In the genomic region with DNA sequence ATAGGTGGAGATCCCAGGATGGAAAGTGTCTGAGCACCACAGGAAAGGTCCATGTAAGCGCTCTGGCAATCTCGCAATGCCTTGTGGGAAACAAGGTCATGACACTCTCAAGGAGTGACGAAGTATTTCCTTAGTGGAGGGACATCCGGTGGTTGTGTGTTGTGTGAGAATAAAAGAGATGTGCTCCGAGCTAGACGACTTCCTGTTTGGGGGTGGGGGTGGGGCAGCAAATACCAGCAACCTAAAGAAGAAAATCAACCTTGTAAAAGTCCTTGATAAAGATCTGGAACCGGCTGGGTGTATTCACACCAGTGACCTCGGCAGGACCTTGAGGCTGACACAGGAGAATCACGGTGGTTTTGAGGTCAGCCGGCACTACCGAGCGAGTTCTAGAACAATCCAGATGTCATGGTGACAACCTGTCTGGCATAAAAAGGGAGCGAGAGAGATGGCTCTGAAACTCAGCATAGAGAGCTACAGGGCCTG, we compare ENCODE assay signal across 11 mouse cellular contexts. TPM values are rescaled to one million over a fixed set of nuclear protein-coding genes. Genes with fewer than 3 reads are reported as not detected.
DNase-seq lines count a peak whose midpoint lies in the region; ATAC-seq and TF ChIP-seq lines count a peak whose summit lies in the region.
"Had no signal": no experiment of that assay in that cellular context is flagged by ENCODE, and none has a peak within 500 bp of the region (broad histone marks: within the 10 kb centered on the region; RNA-seq: fewer than 3 reads in every experiment).

No protein-coding gene starts in this region.

- H3K27me3 ChIP-seq in lung, postnatal 0 days (replicated peaks; ENCODE audit: insufficient read depth, low read length), result no peaks in the 10 kb centered on the region
- no peaks in the 10 kb centered on the region for H3K27me3 ChIP-seq in limb, embryonic 10.5 days (ENCODE audit: low read depth, poor library complexity, severe bottlenecking)
- H3K27me3 ChIP-seq: midbrain, embryonic 13.5 days had no signal

- DNase-seq in lung, postnatal 0 days (ENCODE audit: low spot score), result peak; percentile 36
- DNase-seq in lung, postnatal 36 days, result no peak
- no peak for DNase-seq in ES-E14 (ENCODE audit: low read depth, low spot score)
- DNase-seq in limb, embryonic 10.5 days (ENCODE audit: low spot score), result no peak
- DNase-seq in thymus, postnatal 25 days, result peak; percentile 67
- DNase-seq in urinary bladder, postnatal 36 days (ENCODE audit: low spot score in 2 of 2), result no peak
- DNase-seq in embryo, embryonic 9.5 days (ENCODE audit: extremely low spot score), result no peak

- TF ChIP-seq CTCF in lung, postnatal 0 days (IDR thresholded peaks at IDR 0.05), result no peak

- no peaks in the 10 kb centered on the region for H3K4me1 ChIP-seq in lung, postnatal 0 days (ENCODE audit: insufficient read depth, low read depth, low read length)
- peaks cover 5 to 14% of the 10 kb centered on the region in 2 experiments; a peak in 3 of 4 replicates for H3K4me1 ChIP-seq in ES-E14 (ENCODE audit: control insufficient read depth in 2 of 2, insufficient read depth in 2 of 2, low read length in 2 of 2, poor library complexity in 1 of 2)
- H3K4me1 ChIP-seq in limb, embryonic 10.5 days, result peaks cover 14% of the 10 kb centered on the region
- H3K4me1 ChIP-seq: midbrain, embryonic 13.5 days had no signal

- H3K9ac ChIP-seq in lung, postnatal 0 days (replicated peaks; ENCODE audit: low read depth), result no peak overlapping the region
- H3K9ac ChIP-seq in ES-E14 (ENCODE audit: insufficient read depth, low read depth, low read length, poor library complexity, severe bottlenecking), result peak overlapping the region; percentile 22; the same call in 1 of the 2 replicates
- H3K9ac ChIP-seq: midbrain, embryonic 13.5 days had no signal

- no peak overlapping the region for H3K4me3 ChIP-seq in lung, postnatal 0 days (ENCODE audit: low read depth, low read length)
- H3K4me3 ChIP-seq in ES-E14 (ENCODE audit: insufficient read depth in 1 of 2, low read depth in 1 of 2, low read length in 2 of 2, poor library complexity in 1 of 2, severe bottlenecking in 1 of 2), result peak overlapping the region; percentile 23 to 32; a peak in 3 of 4 replicates
- H3K4me3 ChIP-seq in limb, embryonic 10.5 days, result no peak overlapping the region
- H3K4me3 ChIP-seq: midbrain, embryonic 13.5 days had no signal

- H3K4me2 ChIP-seq in lung, postnatal 0 days (replicated peaks; ENCODE audit: low read depth, low read length), result no peak overlapping the region
- H3K4me2 ChIP-seq: midbrain, embryonic 13.5 days had no signal

- no peaks in the 10 kb centered on the region for H3K9me3 ChIP-seq in lung, postnatal 0 days (ENCODE audit: low read length)
- H3K9me3 ChIP-seq in ES-E14 (ENCODE audit: control insufficient read depth, insufficient read depth, low read depth, low read length), result no peaks in the 10 kb centered on the region
- no peaks in the 10 kb centered on the region for H3K9me3 ChIP-seq in limb, embryonic 10.5 days (replicated peaks)
- H3K9me3 ChIP-seq: midbrain, embryonic 13.5 days had no signal

- H3K36me3 ChIP-seq in lung, postnatal 0 days (ENCODE audit: insufficient read depth, low read length), result no peaks in the 10 kb centered on the region
- H3K36me3 ChIP-seq in ES-E14 (ENCODE audit: control insufficient read depth, insufficient read depth, low read length, poor library complexity, severe bottlenecking), result no peaks in the 10 kb centered on the region
- H3K36me3 ChIP-seq in limb, embryonic 10.5 days, result no peaks in the 10 kb centered on the region
- H3K36me3 ChIP-seq: midbrain, embryonic 13.5 days had no signal

- in situ Hi-C loops in ES-E14 (cut with MboI; ENCODE audit: low sequenced_read_pairs in 2 of 2, unreplicated experiment in 2 of 2), result no loop called here

- TF ChIP-seq EP300 in lung, postnatal 0 days (IDR thresholded peaks at IDR 0.05), result no peak

- ATAC-seq in lung, postnatal 0 days, result 0 out of 2 replicates have a peak, but pooled peaks have one; percentile 30
- ATAC-seq: midbrain, embryonic 13.5 days had no signal

- no peak overlapping the region for H3K27ac ChIP-seq in lung, postnatal 0 days (ENCODE audit: low read length)
- peak overlapping the region; percentile 83 for H3K27ac ChIP-seq in ES-E14 (ENCODE audit: insufficient read depth, low read depth, low read length, poor library complexity, severe bottlenecking)
- peak overlapping the region; percentile 30 for H3K27ac ChIP-seq in limb, embryonic 10.5 days
- H3K27ac ChIP-seq: midbrain, embryonic 13.5 days had no signal

- WGBS in lung, postnatal 0 days, result 43% methylated on average over 13 of the region's 13 CpGs
- 72% methylated on average over 13 of the region's 13 CpGs for WGBS in limb, embryonic 10.5 days

TF ChIP-seq in ES-E14, 5 proteins besides CTCF, POLR2A, EP300 and RAD21:
- TF ChIP-seq ZNF384 (IDR thresholded peaks at IDR 0.05; ENCODE audit: low read depth, low read length) (no peak), ZC3H11A (IDR thresholded peaks at IDR 0.05; ENCODE audit: borderline replicate concordance, low read depth, low read length) (no peak), MAFK (IDR thresholded peaks at IDR 0.05; ENCODE audit: insufficient read depth, low read depth, low read length) (no peak), CHD2 (IDR thresholded peaks at IDR 0.05; ENCODE audit: low read depth, low read length) (no peak), HCFC1 (IDR thresholded peaks at IDR 0.05; ENCODE audit: borderline replicate concordance, insufficient read depth, low read length) (no peak)

RNA-seq across cellular contexts. Expression of a gene that starts 23.0 kb away (rescaled TPM):
- not detected in 2 replicates for polyA plus RNA-seq in lung, postnatal 0 days (2015; fragmentation: Nextera tagmentation; extraction: Ambion mirVana)
- total RNA-seq in ES-E14 (2012; rRNA removed), result 0.98 and 2.4 TPM in 2 replicates
- polyA plus RNA-seq in limb, embryonic 10.5 days (2016; fragmentation: Nextera tagmentation; extraction: Ambion mirVana), result not detected in 2 replicates
- polyA plus RNA-seq: embryonic facial prominence, embryonic 11.5 days; heart, postnatal 0 days; kidney, embryonic 14.5 days; midbrain, embryonic 13.5 days had no signal

RNA-seq across cellular contexts. Expression of a gene that starts 51.3 kb away (rescaled TPM):
- 32.0 and 40.0 TPM in 2 replicates for polyA plus RNA-seq in lung, postnatal 0 days (2015; fragmentation: Nextera tagmentation; extraction: Ambion mirVana)
- total RNA-seq in ES-E14 (2012; rRNA removed), result 52.8 and 57.1 TPM in 2 replicates
- polyA plus RNA-seq in limb, embryonic 10.5 days (2016; fragmentation: Nextera tagmentation; extraction: Ambion mirVana), result 46.2 and 49.0 TPM in 2 replicates

Comparison
In these comparisons a context has a peak if more than half of its experiments do, and no peak if none do; other contexts are left out.
1. DNase-seq: peak in lung, postnatal 0 days (single experiment) and thymus, postnatal 25 days (single experiment); none in lung, postnatal 36 days (single experiment), ES-E14 (single experiment), limb, embryonic 10.5 days (single experiment), urinary bladder, postnatal 36 days (0 of 2) and embryo, embryonic 9.5 days (single experiment).
2. H3K4me3 ChIP-seq: peak in ES-E14 (2 of 2); none in lung, postnatal 0 days (single experiment) and limb, embryonic 10.5 days (single experiment).